Mouse (Mus musculus): Measurements from ENCODE around the gene Rasgrp2. TPM values are rescaled to one million over a fixed set of nuclear protein-coding genes. Genes with fewer than 3 reads are reported as not detected.

Gene Rasgrp2
- polyA plus RNA-seq, 1 experiment from 2014 or later = 38.5 TPM

GRCm38 (mm10) chr19:6427653-6428434 is 28.7 kb downstream of the Rasgrp2 start:
- Histone ChIP-seq H3K9ac (ENCODE audit: low read depth, low read length) (no peak overlapping the region), H3K4me2 (replicated peaks; ENCODE audit: low read depth) (peak overlapping the region; percentile 61), H3K36me3 (ENCODE audit: control insufficient read depth, insufficient read depth) (no peaks in the 10 kb centered on the region), H3K4me3 (ENCODE audit: low read depth, low read length) (peak overlapping the region; percentile 29), H3K9me3 (ENCODE audit: control insufficient read depth) (no peaks in the 10 kb centered on the region), H3K27ac (ENCODE audit: low read depth, low read length) (no peak overlapping the region), H3K27me3 (replicated peaks; ENCODE audit: control insufficient read depth, insufficient read depth, low read length) (peaks cover 59% of the 10 kb centered on the region), H3K4me1 (replicated peaks; ENCODE audit: control insufficient read depth, insufficient read depth, low read length) (peaks cover 2% of the 10 kb centered on the region; the same call in 1 of the 2 replicates)
- WGBS = 1% methylated on average over 90 of the region's 94 CpGs
- ATAC-seq = no peak
- TF ChIP-seq CTCF (IDR thresholded peaks at IDR 0.05; ENCODE audit: low read depth) = 0 out of 2 replicates have a peak, but pooled peaks have one; percentile 14

- Histone ChIP-seq H3K9me3 (ENCODE audit: control insufficient read depth) (no peaks in the 10 kb centered on the region), H3K9ac (ENCODE audit: low read depth, low read length) (no peak overlapping the region), H3K4me2 (replicated peaks; ENCODE audit: low read depth) (peak overlapping the region; percentile 61), H3K36me3 (ENCODE audit: control insufficient read depth, insufficient read depth) (no peaks in the 10 kb centered on the region), H3K27ac (ENCODE audit: low read depth, low read length) (no peak overlapping the region), H3K4me3 (ENCODE audit: low read depth, low read length) (peak overlapping the region; percentile 29), H3K4me1 (replicated peaks; ENCODE audit: control insufficient read depth, insufficient read depth, low read length) (no peaks in the 10 kb centered on the region; the same call in 1 of the 2 replicates), H3K27me3 (replicated peaks; ENCODE audit: control insufficient read depth, insufficient read depth, low read length) (peaks cover 59% of the 10 kb centered on the region)
- TF ChIP-seq CTCF (IDR thresholded peaks at IDR 0.05; ENCODE audit: low read depth) = no peak; the same call in 1 of the 2 replicates
- WGBS = 1% methylated on average over 58 of the region's 60 CpGs
- ATAC-seq = no peak
These were observed 29.5 kb downstream of the Rasgrp2 start for GRCm38 (mm10) chr19:6428501-6429200.

GRCm38 (mm10) chr19:6443016-6443415 is 43.9 kb downstream of the Rasgrp2 start:
- no peak for ATAC-seq
- H3K4me1 ChIP-seq (replicated peaks; ENCODE audit: control insufficient read depth, insufficient read depth, low read length) = no peaks in the 10 kb centered on the region; the same call in 1 of the 2 replicates
- 74% methylated on average over 10 of the region's 10 CpGs for WGBS
- H3K4me3 ChIP-seq (ENCODE audit: low read depth, low read length) = no peak overlapping the region
- TF ChIP-seq CTCF (IDR thresholded peaks at IDR 0.05; ENCODE audit: low read depth) = no peak
- no peaks in the 10 kb centered on the region for H3K36me3 ChIP-seq (ENCODE audit: control insufficient read depth, insufficient read depth)
- 0 out of 2 replicates have a peak, but pooled peaks cover 7% of the 10 kb centered on the region for H3K27me3 ChIP-seq (replicated peaks; ENCODE audit: control insufficient read depth, insufficient read depth, low read length)
- no peak overlapping the region for H3K4me2 ChIP-seq (replicated peaks; ENCODE audit: low read depth)
- no peaks in the 10 kb centered on the region for H3K9me3 ChIP-seq (ENCODE audit: control insufficient read depth)
- H3K27ac ChIP-seq (ENCODE audit: low read depth, low read length) = no peak overlapping the region
- no peak overlapping the region for H3K9ac ChIP-seq (ENCODE audit: low read depth, low read length)

GRCm38 (mm10) chr19:6445761-6446423 is 46.8 kb downstream of the Rasgrp2 start:
- WGBS = 64% methylated on average over 10 of the region's 10 CpGs
- Histone ChIP-seq H3K9ac (ENCODE audit: low read depth, low read length) (no peak overlapping the region), H3K36me3 (ENCODE audit: control insufficient read depth, insufficient read depth) (no peaks in the 10 kb centered on the region), H3K27ac (ENCODE audit: low read depth, low read length) (no peak overlapping the region), H3K9me3 (ENCODE audit: control insufficient read depth) (no peaks in the 10 kb centered on the region), H3K4me1 (replicated peaks; ENCODE audit: control insufficient read depth, insufficient read depth, low read length) (no peaks in the 10 kb centered on the region; the same call in 1 of the 2 replicates), H3K27me3 (replicated peaks; ENCODE audit: control insufficient read depth, insufficient read depth, low read length) (0 out of 2 replicates have a peak, but pooled peaks cover 7% of the 10 kb centered on the region), H3K4me2 (replicated peaks; ENCODE audit: low read depth) (no peak overlapping the region), H3K4me3 (ENCODE audit: low read depth, low read length) (no peak overlapping the region)
- no peak for TF ChIP-seq CTCF (IDR thresholded peaks at IDR 0.05; ENCODE audit: low read depth)
- ATAC-seq = no peak

GRCm38 (mm10) chr19:6446736-6447437 is 47.7 kb downstream of the Rasgrp2 start:
- H3K4me1 ChIP-seq (replicated peaks; ENCODE audit: control insufficient read depth, insufficient read depth, low read length) = no peaks in the 10 kb centered on the region; the same call in 1 of the 2 replicates
- no peak overlapping the region for H3K9ac ChIP-seq (ENCODE audit: low read depth, low read length)
- no peaks in the 10 kb centered on the region for H3K36me3 ChIP-seq (ENCODE audit: control insufficient read depth, insufficient read depth)
- no peaks in the 10 kb centered on the region for H3K9me3 ChIP-seq (ENCODE audit: control insufficient read depth)
- no peak overlapping the region for H3K4me2 ChIP-seq (replicated peaks; ENCODE audit: low read depth)
- H3K4me3 ChIP-seq (ENCODE audit: low read depth, low read length) = no peak overlapping the region
- H3K27ac ChIP-seq (ENCODE audit: low read depth, low read length) = no peak overlapping the region
- 0 out of 2 replicates have a peak, but pooled peaks cover 7% of the 10 kb centered on the region for H3K27me3 ChIP-seq (replicated peaks; ENCODE audit: control insufficient read depth, insufficient read depth, low read length)
- no peak for TF ChIP-seq CTCF (IDR thresholded peaks at IDR 0.05; ENCODE audit: low read depth)
- ATAC-seq = no peak
- 64% methylated on average over 7 of the region's 7 CpGs for WGBS
